Mouse (Mus musculus): ENCODE measurements at regions not wholly inside any gene's neighbourhood (a gene's known extent, or its start where the extent isn't known, plus 50 kb on each side); places are given as distances from the start of the nearest gene placed in this dataset.
A peak's percentile ranks its signal among the peaks of the same experiment; 100 is the strongest.

GRCm38 (mm10) chr8:10845607-10846006 lies 162.7 kb downstream of the Irs2 start:
- no peak for DNase-seq
- 40% methylated on average over 6 of the region's 6 CpGs for WGBS

GRCm38 (mm10) chr8:10840853-10841531 lies 167.3 kb downstream of the Irs2 start:
- no peak for TF ChIP-seq CTCF (IDR thresholded peaks at IDR 0.05; ENCODE audit: insufficient read depth, low read length)
- Histone ChIP-seq H3K4me1 (ENCODE audit: control insufficient read depth, insufficient read depth, low read length) (no peaks in the 10 kb centered on the region), H3K4me3 (replicated peaks; ENCODE audit: extremely low read depth, low read depth, low read length) (no peak overlapping the region)
- no peak for DNase-seq
- 86% methylated on average over 12 of the region's 12 CpGs for WGBS

More at GRCm38 (mm10) chr8:10845607-10846006, 162.7 kb downstream of the Irs2 start:
- TF ChIP-seq POLR2A (IDR thresholded peaks at IDR 0.05; ENCODE audit: borderline replicate concordance, extremely low read depth, low read depth, low read length) = no peak
- no peak for TF ChIP-seq CTCF (IDR thresholded peaks at IDR 0.05; ENCODE audit: insufficient read depth, low read length)
- Histone ChIP-seq H3K4me3 (replicated peaks; ENCODE audit: extremely low read depth, low read depth, low read length) (no peak overlapping the region), H3K4me1 (ENCODE audit: control insufficient read depth, insufficient read depth, low read length) (no peaks in the 10 kb centered on the region)

GRCm38 (mm10) chr8:10840044-10840443 lies 168.2 kb downstream of the Irs2 start:
- no peaks in the 10 kb centered on the region for H3K4me1 ChIP-seq (ENCODE audit: control insufficient read depth, insufficient read depth, low read length)
- 86% methylated on average over 1 of the region's 1 CpGs for WGBS
- H3K4me3 ChIP-seq (replicated peaks; ENCODE audit: extremely low read depth, low read depth, low read length) = no peak overlapping the region
- TF ChIP-seq CTCF (IDR thresholded peaks at IDR 0.05; ENCODE audit: insufficient read depth, low read length) (no peak), POLR2A (IDR thresholded peaks at IDR 0.05; ENCODE audit: borderline replicate concordance, extremely low read depth, low read depth, low read length) (no peak)
- no peak for DNase-seq

GRCm38 (mm10) chr8:10835054-10835453 lies 173.2 kb downstream of the Irs2 start:
- H3K4me3 ChIP-seq (replicated peaks; ENCODE audit: extremely low read depth, low read depth, low read length) = no peak overlapping the region
- TF ChIP-seq CTCF (IDR thresholded peaks at IDR 0.05; ENCODE audit: insufficient read depth, low read length) = no peak
- TF ChIP-seq POLR2A (IDR thresholded peaks at IDR 0.05; ENCODE audit: borderline replicate concordance, extremely low read depth, low read depth, low read length) = no peak
- whole genome bisulfite sequencing = 70% methylated on average over 6 of the region's 6 CpGs
- H3K4me1 ChIP-seq (ENCODE audit: control insufficient read depth, insufficient read depth, low read length) = no peaks in the 10 kb centered on the region
- DNase-seq = no peak

- TF ChIP-seq POLR2A (IDR thresholded peaks at IDR 0.05; ENCODE audit: borderline replicate concordance, extremely low read depth, low read depth, low read length) (no peak), CTCF (IDR thresholded peaks at IDR 0.05; ENCODE audit: insufficient read depth, low read length) (no peak)
- H3K4me1 ChIP-seq (ENCODE audit: control insufficient read depth, insufficient read depth, low read length) = no peaks in the 10 kb centered on the region
- H3K4me3 ChIP-seq (replicated peaks; ENCODE audit: extremely low read depth, low read depth, low read length) = no peak overlapping the region
- WGBS = 81% methylated on average over 7 of the region's 7 CpGs
- DNase-seq = no peak
Observed at GRCm38 (mm10) chr8:10831864-10832263, 176.4 kb downstream of the Irs2 start.

DNA sequence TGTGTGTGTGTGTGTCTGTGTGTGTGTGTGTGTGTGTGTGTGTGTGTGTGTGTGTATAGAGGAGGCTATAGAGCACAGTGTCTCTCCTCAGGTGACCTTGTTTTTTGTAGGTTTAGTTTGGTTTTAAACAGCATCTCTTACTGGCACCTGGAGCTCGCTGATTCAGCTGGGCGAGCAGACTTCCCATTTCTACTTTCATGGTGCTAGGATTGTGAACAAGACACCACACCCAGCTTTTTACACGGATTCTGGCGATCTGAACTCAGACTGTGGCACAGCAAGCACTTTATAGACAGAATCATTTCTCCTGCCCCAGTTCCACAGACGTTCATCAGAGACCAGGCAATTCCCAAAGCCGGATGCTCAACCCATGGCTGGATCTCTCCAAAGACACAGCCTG lies 177.0 kb downstream of the Irs2 start:
- H3K4me1 ChIP-seq (ENCODE audit: control insufficient read depth, insufficient read depth, low read length) = no peaks in the 10 kb centered on the region
- no peak for DNase-seq
- TF ChIP-seq POLR2A (IDR thresholded peaks at IDR 0.05; ENCODE audit: borderline replicate concordance, extremely low read depth, low read depth, low read length) (no peak), CTCF (IDR thresholded peaks at IDR 0.05; ENCODE audit: insufficient read depth, low read length) (no peak)
- 75% methylated on average over 6 of the region's 6 CpGs for WGBS
- no peak overlapping the region for H3K4me3 ChIP-seq (replicated peaks; ENCODE audit: extremely low read depth, low read depth, low read length)

DNA sequence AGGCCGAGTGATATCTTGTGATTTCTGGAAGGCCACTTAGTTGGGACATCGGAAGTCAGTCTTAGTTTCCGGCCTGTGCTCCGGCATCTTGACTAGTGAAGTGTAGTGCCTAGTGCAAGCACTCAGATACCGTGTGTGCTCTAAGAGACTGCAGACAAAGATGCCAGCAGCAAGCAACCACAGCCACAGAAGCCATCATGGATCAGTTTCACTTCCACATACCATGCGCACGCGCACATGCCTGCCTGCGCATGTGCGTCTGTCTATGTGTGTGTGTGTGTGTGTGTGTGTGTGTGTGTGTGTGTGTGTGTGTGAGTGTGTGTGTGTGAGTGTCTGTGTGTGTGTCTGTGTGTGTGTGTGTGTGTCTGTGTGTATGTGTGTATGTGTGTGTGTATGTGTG lies 177.4 kb downstream of the Irs2 start:
- 81% methylated on average over 10 of the region's 10 CpGs for WGBS
- H3K4me1 ChIP-seq (ENCODE audit: control insufficient read depth, insufficient read depth, low read length) = no peaks in the 10 kb centered on the region
- TF ChIP-seq CTCF (IDR thresholded peaks at IDR 0.05; ENCODE audit: insufficient read depth, low read length) = no peak
- TF ChIP-seq POLR2A (IDR thresholded peaks at IDR 0.05; ENCODE audit: borderline replicate concordance, extremely low read depth, low read depth, low read length) = no peak
- H3K4me3 ChIP-seq (replicated peaks; ENCODE audit: extremely low read depth, low read depth, low read length) = no peak overlapping the region
- no peak for DNase-seq

GRCm38 (mm10) chr8:10828580-10828979 lies 179.7 kb downstream of the Irs2 start:
- TF ChIP-seq CTCF (IDR thresholded peaks at IDR 0.05; ENCODE audit: insufficient read depth, low read length) = no peak
- no peak for TF ChIP-seq POLR2A (IDR thresholded peaks at IDR 0.05; ENCODE audit: borderline replicate concordance, extremely low read depth, low read depth, low read length)
- H3K4me3 ChIP-seq (replicated peaks; ENCODE audit: extremely low read depth, low read depth, low read length) = no peak overlapping the region
- no peak for DNase-seq
- no peaks in the 10 kb centered on the region for H3K4me1 ChIP-seq (ENCODE audit: control insufficient read depth, insufficient read depth, low read length)
- 43% methylated on average over 9 of the region's 9 CpGs for WGBS

DNA sequence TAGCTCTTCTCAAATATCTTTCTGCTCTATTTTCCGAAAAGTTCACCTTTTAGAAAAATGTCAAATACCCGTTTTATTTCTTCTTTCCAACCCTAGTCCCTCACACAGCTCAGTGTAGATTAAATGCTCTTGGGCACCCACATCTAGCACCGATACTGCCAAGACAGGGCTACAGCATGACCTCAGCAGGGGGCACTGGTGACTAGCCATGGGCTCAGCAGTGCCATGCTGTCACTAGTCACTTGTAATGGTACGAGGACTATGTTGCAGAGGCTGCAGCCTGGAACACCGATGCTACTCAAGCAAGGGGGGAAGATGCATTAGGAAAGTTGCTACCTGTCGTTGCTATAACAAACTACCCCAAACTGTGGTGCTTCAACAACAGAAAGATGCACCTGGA lies 180.7 kb downstream of the Irs2 start:
- H3K4me3 ChIP-seq (replicated peaks; ENCODE audit: extremely low read depth, low read depth, low read length) = no peak overlapping the region
- no peak for TF ChIP-seq POLR2A (IDR thresholded peaks at IDR 0.05; ENCODE audit: borderline replicate concordance, extremely low read depth, low read depth, low read length)
- peak; percentile 71 for TF ChIP-seq CTCF (IDR thresholded peaks at IDR 0.05; ENCODE audit: insufficient read depth, low read length)
- WGBS = 68% methylated on average over 6 of the region's 6 CpGs
- H3K4me1 ChIP-seq (ENCODE audit: control insufficient read depth, insufficient read depth, low read length) = no peaks in the 10 kb centered on the region
- DNase-seq = peak; percentile 14

- no peak for TF ChIP-seq CTCF (IDR thresholded peaks at IDR 0.05; ENCODE audit: insufficient read depth, low read length)
- no peak for TF ChIP-seq POLR2A (IDR thresholded peaks at IDR 0.05; ENCODE audit: borderline replicate concordance, extremely low read depth, low read depth, low read length)
- no peaks in the 10 kb centered on the region for H3K4me1 ChIP-seq (ENCODE audit: control insufficient read depth, insufficient read depth, low read length)
- no peak for DNase-seq
- 62% methylated on average over 4 of the region's 4 CpGs for WGBS
- no peak overlapping the region for H3K4me3 ChIP-seq (replicated peaks; ENCODE audit: extremely low read depth, low read depth, low read length)
Observed at GRCm38 (mm10) chr8:10825981-10826380, 182.3 kb downstream of the Irs2 start.

Data from lung, adult 2 months (tissue).